Mouse (Mus musculus) mature B cell (primary cell): ENCODE results near the gene Rph3al.

Source experiments
- in situ Hi-C: fragments of 300-500 bp; cut with MboI; formaldehyde crosslinking; loops from 2 replicates; pipeline ENCODE4 v1.14.3; 2019

Gene Rph3al

GRCm38 (mm10) chr11:75938379-75938906 is at the start of gene Rph3al:
Gene Rph3al, minus strand, starts transcription at chr11:75938429.
- in situ Hi-C loops: no loop called here

DNA sequence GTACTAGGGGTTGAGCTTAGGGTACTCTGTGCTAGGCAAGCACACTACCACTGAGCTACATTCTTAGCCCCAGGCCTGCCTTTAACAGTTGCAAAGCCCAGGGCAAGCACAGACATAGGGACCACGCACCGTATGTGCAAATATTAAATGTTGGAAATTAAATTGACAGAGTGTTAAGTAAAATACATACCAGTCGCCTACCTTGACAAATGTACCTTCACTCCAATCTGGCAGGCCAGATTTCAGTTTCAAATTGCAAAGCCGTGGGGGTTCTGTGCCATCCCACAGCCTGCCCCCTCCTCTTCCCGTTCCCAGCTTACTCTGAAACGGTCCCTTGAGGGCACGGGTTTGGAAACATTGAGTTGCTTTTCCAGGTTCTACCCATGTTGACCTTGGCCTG is 47.7 kb upstream of the Rph3al start:
- in situ Hi-C loops: no loop called here

GRCm38 (mm10) chr11:75984581-75984980 is 46.4 kb upstream of the Rph3al start:
- in situ Hi-C loops: no loop called here

DNA sequence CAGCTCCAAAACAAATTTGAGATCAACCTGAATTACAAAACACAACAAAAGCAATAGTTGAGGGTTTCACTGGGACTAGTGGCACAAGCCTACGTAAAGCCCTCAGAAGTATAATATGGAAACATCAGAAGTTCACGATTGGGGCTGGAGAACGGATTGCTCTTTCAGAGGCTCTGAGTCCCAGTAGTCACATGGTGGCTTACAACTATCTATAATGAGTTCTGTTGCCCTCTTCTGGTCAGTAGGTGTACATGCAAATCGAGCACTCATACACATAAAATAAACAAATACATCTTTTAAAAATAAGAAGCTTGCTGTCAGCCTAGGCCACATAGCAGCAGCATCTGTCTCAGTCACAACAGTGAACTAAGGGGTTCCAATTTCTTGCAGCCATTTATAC is 45.0 kb upstream of the Rph3al start:
- in situ Hi-C loops: no loop called here

- in situ Hi-C loops: no loop called here
Observed at GRCm38 (mm10) chr11:75980413-75980812, 42.2 kb upstream of the Rph3al start.

DNA sequence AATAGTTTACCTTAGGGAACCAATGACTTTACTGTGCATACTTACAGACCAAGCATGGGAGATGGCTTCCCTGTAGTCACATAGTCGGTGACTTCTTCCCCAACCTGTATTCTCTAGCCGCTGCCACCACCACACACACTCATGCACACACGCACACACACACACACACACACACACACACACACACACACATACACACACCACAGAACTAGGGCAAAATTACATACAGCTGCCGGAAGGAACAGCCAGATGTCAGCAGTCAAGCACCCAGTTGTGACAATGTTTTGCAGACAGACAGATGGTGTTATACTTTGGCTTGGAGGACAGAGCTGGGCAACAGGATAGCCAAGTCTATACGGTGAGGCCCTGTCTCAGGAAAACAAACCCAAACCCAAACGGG is 39.8 kb upstream of the Rph3al start:
- in situ Hi-C loops: no loop called here

- in situ Hi-C loops: no loop called here
Observed at GRCm38 (mm10) chr11:75976748-75977147, 38.5 kb upstream of the Rph3al start.

GRCm38 (mm10) chr11:75973988-75974387 is 35.8 kb upstream of the Rph3al start:
- in situ Hi-C loops: no loop called here

DNA sequence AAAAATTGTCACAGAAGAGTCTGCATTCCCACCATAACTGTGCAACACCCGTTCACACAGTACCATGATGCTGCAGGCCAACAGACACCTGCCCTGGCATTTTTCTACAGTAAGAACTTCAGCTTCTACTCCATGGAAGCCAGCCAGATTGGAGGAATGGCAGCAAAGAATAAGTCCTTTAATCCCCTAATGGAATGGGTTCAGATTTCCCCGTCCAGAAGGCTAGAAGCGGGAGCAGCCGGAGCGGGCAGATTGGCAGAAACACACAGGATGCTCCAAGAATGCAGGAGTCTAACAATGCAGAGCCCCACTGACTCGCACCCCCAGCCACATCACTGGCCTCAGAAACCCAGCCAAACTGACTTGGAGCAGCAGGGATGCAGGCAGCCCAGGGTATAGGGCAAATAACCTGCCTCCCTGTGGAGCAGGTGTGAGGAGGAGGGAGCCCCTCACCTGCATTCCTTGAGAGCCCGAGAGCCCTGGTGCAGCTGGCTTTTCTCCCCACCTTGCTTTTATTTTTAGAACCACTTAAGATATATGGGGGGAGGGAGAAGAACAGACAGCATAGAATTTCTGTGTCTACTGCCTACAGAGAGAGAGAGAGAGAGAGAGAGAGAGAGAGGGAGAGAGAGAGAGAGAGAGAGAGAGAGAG is 34.8 kb upstream of the Rph3al start:
- in situ Hi-C loops: no loop called here

- in situ Hi-C loops: no loop called here
Observed at GRCm38 (mm10) chr11:75972188-75972587, 34.0 kb upstream of the Rph3al start.

- in situ Hi-C loops: no loop called here
Observed at GRCm38 (mm10) chr11:75970629-75971028, 32.4 kb upstream of the Rph3al start.

DNA sequence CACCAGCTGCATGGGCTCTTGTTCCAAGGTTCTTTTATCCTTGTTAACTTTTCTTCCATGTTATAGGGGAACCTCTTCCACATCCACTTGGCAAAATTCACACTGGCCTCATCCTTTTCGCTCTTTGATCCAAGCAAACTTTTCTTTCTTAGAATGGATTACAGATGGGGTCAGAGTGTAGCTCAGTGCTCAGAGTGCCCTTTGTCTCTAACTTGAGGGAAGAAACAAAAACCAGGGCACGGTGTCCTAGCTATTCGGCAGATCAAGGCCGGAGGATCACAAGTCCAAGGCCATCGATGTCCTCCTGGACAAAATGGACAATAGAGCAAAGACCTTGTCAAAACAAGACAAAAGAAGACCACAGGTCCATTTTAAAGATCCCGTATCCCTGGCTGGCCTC is 30.5 kb upstream of the Rph3al start:
- in situ Hi-C loops: no loop called here

GRCm38 (mm10) chr11:75966401-75967372 is 28.5 kb upstream of the Rph3al start:
- in situ Hi-C loops: no loop called here

DNA sequence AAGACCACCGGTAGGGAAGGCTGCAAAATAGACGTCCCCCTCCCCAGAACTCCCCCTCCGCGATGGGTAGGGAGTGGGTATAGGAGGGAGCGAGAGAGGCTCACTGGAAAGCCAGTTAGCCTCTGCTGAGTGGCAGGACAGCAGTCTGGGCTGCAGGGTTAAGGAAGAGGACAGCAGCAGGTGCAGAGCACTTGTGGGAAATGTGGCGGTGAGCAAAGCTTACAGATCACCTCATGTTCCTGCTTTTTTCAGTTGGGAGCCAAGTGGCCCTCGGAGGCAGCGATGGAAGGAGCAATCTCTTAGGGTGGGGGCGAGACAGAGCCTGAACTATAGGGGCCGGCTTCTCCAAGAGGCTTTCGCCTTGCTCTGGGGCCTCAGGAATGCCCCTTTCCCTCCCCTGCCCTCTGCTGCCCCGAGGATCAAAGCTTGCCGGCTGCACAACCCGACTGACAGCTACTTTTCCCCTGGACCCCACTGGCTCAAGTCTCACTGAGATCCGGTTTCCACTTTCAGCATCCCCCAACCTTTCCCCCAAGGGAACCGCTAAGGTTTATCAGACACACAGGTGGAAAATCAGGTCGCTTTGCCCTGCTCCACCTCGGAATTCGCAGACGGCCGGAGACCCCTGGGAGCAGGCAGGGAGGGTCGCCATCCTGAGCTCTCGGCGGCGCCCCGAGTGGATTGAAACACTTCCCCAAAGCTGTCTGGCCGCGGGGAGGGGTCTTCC is 27.6 kb upstream of the Rph3al start:
- in situ Hi-C loops: no loop called here

- in situ Hi-C loops: loop anchor here (5.0 kb wide), 1 partner anchor 47 kb away; no protein-coding TSS in a partner anchor
Observed at GRCm38 (mm10) chr11:75964476-75964730, 26.2 kb upstream of the Rph3al start.

DNA sequence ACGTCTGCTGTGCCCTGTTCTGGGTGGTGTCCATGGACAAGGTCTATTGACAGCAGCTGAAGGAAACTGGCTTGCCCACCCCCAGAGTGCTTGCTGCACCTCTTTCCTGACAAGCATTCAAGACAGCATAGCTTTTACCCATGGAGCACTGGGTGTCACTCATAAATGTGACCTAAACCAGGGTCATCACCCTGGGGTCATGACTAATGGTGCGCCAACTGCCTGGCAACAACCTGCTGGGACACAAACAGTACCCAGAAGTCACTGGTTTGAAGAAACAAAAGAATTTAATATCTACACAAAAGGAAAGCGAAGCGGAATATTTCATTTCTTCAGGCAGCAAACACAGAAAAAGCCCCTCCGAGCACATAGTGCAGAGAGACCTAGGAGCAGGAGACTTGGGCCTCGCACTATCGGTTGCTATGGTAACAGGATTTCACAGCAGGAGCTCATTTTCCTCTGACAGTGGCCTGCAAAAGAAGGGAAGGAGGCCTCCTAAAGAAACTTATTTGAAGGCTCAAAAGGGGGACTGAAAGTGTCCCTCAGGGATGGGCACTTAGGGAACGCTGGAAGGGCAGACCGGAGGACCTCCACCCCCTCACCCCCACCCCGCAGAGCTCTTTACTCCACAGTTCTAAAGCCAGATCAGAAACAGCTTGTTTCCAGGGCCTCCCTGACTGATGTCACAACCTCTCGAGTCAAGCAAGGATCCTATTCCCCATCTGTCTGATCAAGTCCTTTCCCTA is 25.7 kb upstream of the Rph3al start:
- in situ Hi-C loops: loop anchor here (5.0 kb wide), 1 partner anchor 47 kb away; no protein-coding TSS in a partner anchor

DNA sequence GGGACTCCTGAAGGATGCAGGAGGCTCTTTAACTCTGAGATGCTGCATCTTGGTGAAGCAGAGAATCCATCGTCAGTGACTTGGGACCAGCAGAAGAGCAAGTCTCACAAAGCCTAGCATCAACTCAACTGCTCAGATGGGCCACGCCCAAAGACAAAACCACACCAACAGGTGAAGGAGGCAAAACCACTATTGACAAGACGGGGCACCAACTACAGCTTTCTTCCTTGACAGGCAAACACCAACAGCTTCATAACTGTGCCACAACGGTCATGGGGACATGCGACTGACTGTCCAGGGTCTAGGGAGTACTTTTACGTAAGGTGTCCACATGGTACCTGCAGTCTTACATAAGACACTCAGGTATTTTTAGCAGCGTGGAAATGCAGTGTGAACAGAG is 23.6 kb upstream of the Rph3al start:
- in situ Hi-C loops: loop anchor here (5.0 kb wide), 1 partner anchor 44 kb away; no protein-coding TSS in a partner anchor

GRCm38 (mm10) chr11:75957124-75957832 is 19.0 kb upstream of the Rph3al start:
- in situ Hi-C loops: no loop called here

DNA sequence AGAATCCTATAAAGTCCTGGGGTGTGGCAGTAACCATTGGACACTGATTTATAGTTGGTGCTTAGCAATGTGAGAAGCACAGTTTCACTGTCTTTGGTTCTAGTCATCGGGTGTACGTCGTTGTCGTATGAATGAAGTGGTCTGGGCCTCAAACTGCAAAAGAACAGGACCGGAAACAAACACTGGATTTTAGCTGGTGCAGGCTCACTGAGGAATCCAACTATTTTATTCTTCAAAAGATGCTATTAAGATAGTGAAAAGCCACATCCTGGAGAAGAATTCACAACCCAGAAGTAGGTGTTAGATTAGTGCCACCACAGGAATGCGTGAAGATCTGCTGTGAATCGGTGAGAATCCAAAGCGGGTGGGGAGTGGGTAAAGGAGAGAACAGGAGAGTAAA is 18.4 kb upstream of the Rph3al start:
- in situ Hi-C loops: no loop called here

GRCm38 (mm10) chr11:75954896-75955295 is 16.7 kb upstream of the Rph3al start:
- in situ Hi-C loops: no loop called here

DNA sequence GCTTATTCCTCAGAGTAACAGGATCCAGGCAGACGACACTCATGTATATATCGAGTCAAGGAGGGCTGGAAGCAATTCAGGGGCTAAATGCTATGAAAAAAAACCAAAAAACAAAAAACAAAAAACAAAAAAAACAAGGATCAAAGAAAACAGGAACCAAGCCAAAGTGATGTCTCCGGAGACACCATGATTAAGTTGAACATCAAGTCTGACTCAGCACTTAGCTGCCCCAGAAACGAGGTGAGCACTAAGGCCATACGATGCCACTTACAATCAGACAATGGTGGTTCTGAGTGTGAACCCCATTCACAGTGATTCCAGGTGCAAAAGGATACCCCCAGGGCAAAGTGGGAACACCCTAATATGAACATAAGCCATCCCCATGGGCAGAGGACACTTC is 13.7 kb upstream of the Rph3al start:
- in situ Hi-C loops: no loop called here
